Mouse (Mus musculus) myocyte (in vitro differentiated cells): ENCODE measurements around the gene Ccdc38. TPM values are rescaled to one million over a fixed set of nuclear protein-coding genes. Genes with fewer than 3 reads are reported as not detected.

ENCODE experiments used
- H3K27me3 ChIP-seq: one replicate; pipeline ENCODE4 v1.6.1; 2011; ENCODE audit not compliant: control insufficient read depth, insufficient read depth, insufficient read length
- H3K36me3 ChIP-seq: one replicate; pipeline ENCODE4 v1.6.1; 2011; ENCODE audit not compliant: control insufficient read depth, insufficient read depth
- H3K4me2 ChIP-seq: one replicate; pipeline ENCODE4 v1.6.1; 2011; ENCODE audit warnings: low read depth, control low read depth
- H3K4me3 ChIP-seq: one replicate; pipeline ENCODE4 v1.5.1; 2011; ENCODE audit warnings: mild to moderate bottlenecking, control low read depth, moderate library complexity
- H3K79me2 ChIP-seq: one replicate; pipeline ENCODE4 v1.6.1; 2011; ENCODE audit not compliant: control insufficient read depth, insufficient read depth
- H3ac ChIP-seq: one replicate; pipeline ENCODE4 v1.6.1; 2011; ENCODE audit not compliant: control insufficient read depth, insufficient read length
- CEBPB ChIP-seq: IDR thresholded peaks from 2 replicates; pipeline ENCODE4 v1.6.1; 2011; ENCODE audit warnings: mild to moderate bottlenecking, moderate library complexity; ENCODE audit not compliant: poor library complexity, insufficient read depth, severe bottlenecking
- E2F4 ChIP-seq: IDR thresholded peaks from one replicate; pipeline ENCODE4 v1.6.1; 2011; ENCODE audit warnings: mild to moderate bottlenecking, control low read depth, moderate library complexity; ENCODE audit not compliant: insufficient read depth
- MAX ChIP-seq: IDR thresholded peaks from one replicate; pipeline ENCODE4 v1.6.1; 2011; ENCODE audit warnings: low read depth, mild to moderate bottlenecking, control low read depth
- MYOD1 ChIP-seq, 3 experiments: IDR thresholded peaks; one replicate each; pipeline ENCODE4 v1.6.1; 2011; ENCODE audit warnings: control low read depth in 2 of 3, low read depth in 2 of 3, mild to moderate bottlenecking in 2 of 3, moderate library complexity in 1 of 3; ENCODE audit not compliant: insufficient read length in 2 of 3, control insufficient read depth in 1 of 3
- MYOG ChIP-seq, 3 experiments: IDR thresholded peaks; one replicate each; pipeline ENCODE4 v1.6.1; 2011; ENCODE audit warnings: control low read depth in 2 of 3, low read depth in 2 of 3, mild to moderate bottlenecking in 2 of 3; ENCODE audit not compliant: insufficient read length in 2 of 3, control insufficient read depth in 1 of 3, insufficient read depth in 1 of 3
- POLR2A ChIP-seq: IDR thresholded peaks from one replicate; pipeline ENCODE4 v1.6.1; 2011; ENCODE audit warnings: low read depth, mild to moderate bottlenecking, control low read depth, moderate library complexity; ENCODE audit not compliant: insufficient read length
- POLR2AphosphoS2 ChIP-seq: IDR thresholded peaks from one replicate; pipeline ENCODE4 v1.6.1; 2011; ENCODE audit warnings: low read depth, control low read depth; ENCODE audit not compliant: insufficient read length
- REST ChIP-seq: IDR thresholded peaks from one replicate; pipeline ENCODE4 v1.6.1; 2011; ENCODE audit warnings: mild to moderate bottlenecking, control low read depth, moderate library complexity; ENCODE audit not compliant: insufficient read depth, insufficient read length
- SRF ChIP-seq: IDR thresholded peaks from one replicate; pipeline ENCODE4 v1.6.1; 2011; ENCODE audit warnings: low read depth; ENCODE audit not compliant: control insufficient read depth, insufficient read length
- TCF12 ChIP-seq: IDR thresholded peaks from one replicate; pipeline ENCODE4 v1.6.1; 2011; ENCODE audit warnings: mild to moderate bottlenecking, control low read depth; ENCODE audit not compliant: poor library complexity, insufficient read depth, severe bottlenecking
- TCF3 ChIP-seq: IDR thresholded peaks from one replicate; pipeline ENCODE4 v1.6.1; 2011; ENCODE audit warnings: low read depth, control low read depth; ENCODE audit not compliant: insufficient read length
- USF1 ChIP-seq: IDR thresholded peaks from one replicate; pipeline ENCODE4 v1.6.1; 2011; ENCODE audit warnings: low read depth, mild to moderate bottlenecking, control low read depth, moderate library complexity
- polyA plus RNA-seq: library from polyadenylated mRNA; unstranded; fragments of >200 nt; fragmentation: generic; extraction: Trizol; gene quantifications from one replicate; pipeline ENCODE4 v1.2.1, GENCODE M21; 2012; ENCODE audit warnings: missing spikeins

Ccdc38 gene
- polyA plus RNA-seq, 1 experiment: 0.05 TPM

DNA sequence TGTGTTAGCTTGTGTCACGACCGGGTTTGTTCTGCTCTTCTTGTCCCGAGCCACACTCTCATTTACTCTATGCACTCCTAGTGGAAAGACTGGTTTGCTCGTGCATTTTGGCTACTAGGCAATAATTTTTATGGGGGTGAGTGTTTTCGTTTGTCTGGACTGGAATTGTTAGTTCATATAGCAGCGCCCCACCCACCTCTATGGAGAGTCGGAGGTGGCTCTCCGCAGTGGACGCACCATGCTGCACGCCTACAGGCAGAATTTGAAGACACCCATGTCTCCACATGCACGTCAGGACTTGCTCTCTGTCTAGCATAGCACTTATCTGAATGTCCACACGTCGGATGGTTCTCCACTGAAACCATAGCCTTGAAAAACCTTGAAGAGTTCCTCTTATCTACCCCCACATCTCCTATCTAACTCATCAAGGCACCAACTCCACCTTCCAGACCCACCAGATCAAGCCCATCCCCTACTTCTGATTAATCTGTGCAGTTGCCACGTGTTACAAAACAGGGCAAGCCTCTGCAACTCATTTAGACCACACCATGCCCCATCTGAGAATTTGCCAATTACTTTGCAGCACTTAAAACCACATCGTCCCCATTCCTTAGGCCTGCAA lies 30.8 kb upstream of the Ccdc38 start:
- TF ChIP-seq TCF3 (no peak), MYOD1 (IDR thresholded peaks at IDR 0.05; ENCODE audit: control insufficient read depth in 1 of 3, insufficient read length in 2 of 3, low read depth in 2 of 3) (no peak), TCF12 (no peak), MYOG (IDR thresholded peaks at IDR 0.05; ENCODE audit: control insufficient read depth in 1 of 3, insufficient read depth in 1 of 3, insufficient read length in 2 of 3, low read depth in 2 of 3) (no peak), POLR2AphosphoS2 (no peak), E2F4 (no peak), SRF (no peak), CEBPB (no peak)
- Histone ChIP-seq H3K36me3 (no peaks in the 10 kb centered on the region), H3ac (no peak overlapping the region), H3K4me2 (no peak overlapping the region), H3K4me3 (no peak overlapping the region), H3K27me3 (no peaks in the 10 kb centered on the region), H3K79me2 (no peaks in the 10 kb centered on the region)

DNA sequence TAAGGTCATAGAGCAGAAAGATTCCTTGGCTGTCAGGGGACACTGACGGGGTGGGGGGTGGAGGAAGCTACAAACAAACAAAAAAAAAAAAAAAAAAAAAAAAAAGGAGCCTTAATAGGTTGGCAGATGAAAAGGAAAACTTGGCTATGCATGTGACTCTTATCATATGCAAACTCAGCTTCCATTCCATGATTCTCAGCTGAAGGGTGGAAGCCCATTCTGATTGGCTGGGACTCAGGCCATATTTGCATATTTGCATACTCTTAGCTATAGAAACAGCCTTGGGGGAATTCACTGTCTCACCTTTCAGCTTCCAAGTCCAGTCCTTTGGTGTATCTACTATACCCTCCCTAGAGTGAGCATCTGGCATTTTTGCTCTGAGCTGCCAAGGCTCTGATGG lies 25.0 kb upstream of the Ccdc38 start:
- no peaks in the 10 kb centered on the region for H3K27me3 ChIP-seq
- no peak overlapping the region for H3K4me2 ChIP-seq
- TF ChIP-seq E2F4: no peak
- TF ChIP-seq POLR2A: no peak
- TF ChIP-seq REST: no peak
- TF ChIP-seq TCF3: no peak
- no peak for TF ChIP-seq MAX
- no peak for TF ChIP-seq SRF
- no peak for TF ChIP-seq MYOD1 (IDR thresholded peaks at IDR 0.05; ENCODE audit: control insufficient read depth in 1 of 3, insufficient read length in 2 of 3, low read depth in 2 of 3)
- TF ChIP-seq USF1: no peak
- TF ChIP-seq MYOG (IDR thresholded peaks at IDR 0.05; ENCODE audit: control insufficient read depth in 1 of 3, insufficient read depth in 1 of 3, insufficient read length in 2 of 3, low read depth in 2 of 3): no peak
- no peak for TF ChIP-seq POLR2AphosphoS2
- TF ChIP-seq CEBPB: no peak
- no peak for TF ChIP-seq TCF12
- H3ac ChIP-seq: no peak overlapping the region
- no peaks in the 10 kb centered on the region for H3K36me3 ChIP-seq
- no peak overlapping the region for H3K4me3 ChIP-seq
- H3K79me2 ChIP-seq: no peaks in the 10 kb centered on the region

DNA sequence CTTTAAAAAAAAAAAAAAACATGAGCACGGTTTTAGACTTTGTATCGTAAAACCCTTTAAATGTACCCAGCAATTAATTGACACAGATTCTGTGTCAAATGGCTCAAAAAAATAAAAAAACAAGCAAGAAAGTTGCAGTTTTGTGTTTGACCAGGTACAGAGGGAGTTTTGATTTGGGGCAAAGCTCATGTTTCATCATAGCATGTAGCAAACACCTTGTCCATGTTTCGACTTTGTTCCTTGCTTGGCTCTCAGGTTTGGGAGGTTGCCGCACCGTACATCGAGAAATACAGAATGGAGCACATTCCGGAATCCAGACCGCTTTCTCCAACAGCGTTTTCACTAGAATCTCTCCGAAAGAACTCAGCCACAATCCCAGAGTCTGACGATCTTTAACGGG lies 24.5 kb upstream of the Ccdc38 start:
- H3K36me3 ChIP-seq: no peaks in the 10 kb centered on the region
- no peak overlapping the region for H3K4me3 ChIP-seq
- H3K27me3 ChIP-seq: no peaks in the 10 kb centered on the region
- H3K4me2 ChIP-seq: no peak overlapping the region
- no peaks in the 10 kb centered on the region for H3K79me2 ChIP-seq
- TF ChIP-seq POLR2AphosphoS2 (no peak), MYOD1 (IDR thresholded peaks at IDR 0.05; ENCODE audit: control insufficient read depth in 1 of 3, insufficient read length in 2 of 3, low read depth in 2 of 3) (no peak), MYOG (IDR thresholded peaks at IDR 0.05; ENCODE audit: control insufficient read depth in 1 of 3, insufficient read depth in 1 of 3, insufficient read length in 2 of 3, low read depth in 2 of 3) (no peak), USF1 (no peak), SRF (no peak), MAX (no peak), CEBPB (no peak), POLR2A (no peak)
- H3ac ChIP-seq: no peak overlapping the region

DNA sequence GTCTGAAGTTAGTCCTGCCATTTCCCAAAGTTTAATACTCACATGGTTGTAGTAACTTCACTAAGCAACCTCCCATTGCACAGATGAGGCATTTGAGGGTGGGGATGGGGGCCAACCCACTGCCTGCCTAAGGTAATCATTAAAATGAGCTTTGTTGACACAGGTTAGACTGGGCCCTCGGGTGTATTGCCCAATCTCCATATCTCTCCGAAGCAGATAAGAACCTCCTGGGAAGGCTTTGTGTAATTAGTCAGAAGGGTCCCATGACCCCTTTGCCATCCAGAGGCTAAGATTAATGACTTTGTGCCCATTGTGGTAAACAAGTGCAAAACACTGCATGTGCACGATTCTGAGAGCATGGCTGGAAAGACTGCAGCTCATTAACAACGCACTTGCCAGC lies 22.7 kb upstream of the Ccdc38 start:
- no peaks in the 10 kb centered on the region for H3K79me2 ChIP-seq
- no peaks in the 10 kb centered on the region for H3K27me3 ChIP-seq
- no peaks in the 10 kb centered on the region for H3K36me3 ChIP-seq
- H3K4me2 ChIP-seq: no peak overlapping the region
- TF ChIP-seq MYOD1 (IDR thresholded peaks at IDR 0.05; ENCODE audit: control insufficient read depth in 1 of 3, insufficient read length in 2 of 3, low read depth in 2 of 3) (no peak), POLR2A (no peak), REST (no peak), SRF (no peak)
- H3K4me3 ChIP-seq: no peak overlapping the region
- no peak overlapping the region for H3ac ChIP-seq

DNA sequence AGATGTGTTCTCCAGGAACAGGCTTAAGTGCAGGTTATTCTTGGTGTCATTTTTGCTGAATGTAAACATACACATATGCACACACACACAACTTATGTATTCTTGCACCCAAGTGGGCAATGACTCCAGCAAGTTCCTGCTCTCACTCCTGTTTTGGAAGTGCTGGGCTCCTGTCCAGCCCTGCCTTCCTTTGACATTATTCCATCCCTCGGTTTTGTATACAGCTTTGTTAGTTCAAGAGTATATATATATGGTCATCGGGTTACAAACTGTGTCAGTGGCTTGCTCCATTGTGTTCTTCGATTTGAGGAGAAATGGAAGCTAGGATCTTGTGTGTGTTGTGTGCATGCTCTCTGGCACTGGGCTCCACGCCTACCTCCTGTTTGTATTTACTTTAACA lies 22.2 kb upstream of the Ccdc38 start:
- Histone ChIP-seq H3ac (no peak overlapping the region), H3K27me3 (no peaks in the 10 kb centered on the region), H3K79me2 (no peaks in the 10 kb centered on the region), H3K4me3 (no peak overlapping the region), H3K36me3 (no peaks in the 10 kb centered on the region), H3K4me2 (no peak overlapping the region)
- TF ChIP-seq TCF12: no peak
- TF ChIP-seq POLR2AphosphoS2: no peak
- TF ChIP-seq E2F4: no peak
- TF ChIP-seq USF1: no peak
- TF ChIP-seq CEBPB: no peak
- TF ChIP-seq SRF: no peak
- TF ChIP-seq MYOG (IDR thresholded peaks at IDR 0.05; ENCODE audit: control insufficient read depth in 1 of 3, insufficient read depth in 1 of 3, insufficient read length in 2 of 3, low read depth in 2 of 3): no peak
- no peak for TF ChIP-seq REST
- no peak for TF ChIP-seq MAX
- TF ChIP-seq POLR2A: no peak
- no peak for TF ChIP-seq MYOD1 (IDR thresholded peaks at IDR 0.05; ENCODE audit: control insufficient read depth in 1 of 3, insufficient read length in 2 of 3, low read depth in 2 of 3)
- TF ChIP-seq TCF3: no peak
